Mouse (Mus musculus): ENCODE results near the gene Slf1. TPM values are rescaled to one million over a fixed set of nuclear protein-coding genes. Genes with fewer than 3 reads are reported as not detected.

Slf1 gene
- 22.2 and 23.9 TPM in 2 replicates for polyA plus RNA-seq (2011; ENCODE audit: insufficient read depth, insufficient read length, low read depth, missing spikeins)

GRCm38 (mm10) chr13:77134931-77135620 lies at the start of gene Slf1, which contains the start of gene 2210408I21Rik:
Gene Slf1 (minus strand): TSS chr13:77135473.
Gene 2210408I21Rik (plus strand): TSS chr13:77135540.
- Histone ChIP-seq H3K27ac (ENCODE audit: insufficient read depth, low read length) (0 out of 2 replicates have a peak within 1 kb of the TSS, but pooled peaks have one; percentile 16), H3K4me1 (ENCODE audit: control insufficient read depth, insufficient read depth, low read length) (no peaks in the 10 kb centered on the region), H3K36me3 (ENCODE audit: control insufficient read depth, insufficient read depth, low read length, poor library complexity, severe bottlenecking) (no peaks in the 10 kb centered on the region), H3K9me3 (replicated peaks; ENCODE audit: control insufficient read depth, insufficient read depth, low read length, poor library complexity, severe bottlenecking) (no peaks in the 10 kb centered on the region), H3K9ac (ENCODE audit: low read depth, poor library complexity, severe bottlenecking) (peak within 1 kb of the TSS; percentile 88), H3K4me3 (ENCODE audit: low read depth, low read length) (peak within 1 kb of the TSS; percentile 88), H3K27me3 (ENCODE audit: control insufficient read depth, insufficient read depth, low read length, poor library complexity, severe bottlenecking) (no peaks in the 10 kb centered on the region)
- TF ChIP-seq EP300 (IDR thresholded peaks at IDR 0.05; ENCODE audit: insufficient read depth, low read depth, low read length) (no peak), POLR2A (IDR thresholded peaks at IDR 0.05; ENCODE audit: insufficient read depth, low read length) (peak; percentile 50)

- Histone ChIP-seq H3K4me3 (ENCODE audit: low read depth, low read length) (no peak overlapping the region), H3K4me1 (ENCODE audit: control insufficient read depth, insufficient read depth, low read length) (no peaks in the 10 kb centered on the region), H3K27me3 (ENCODE audit: control insufficient read depth, insufficient read depth, low read length, poor library complexity, severe bottlenecking) (no peaks in the 10 kb centered on the region), H3K9ac (ENCODE audit: low read depth, poor library complexity, severe bottlenecking) (no peak overlapping the region), H3K9me3 (replicated peaks; ENCODE audit: control insufficient read depth, insufficient read depth, low read length, poor library complexity, severe bottlenecking) (no peaks in the 10 kb centered on the region), H3K27ac (ENCODE audit: insufficient read depth, low read length) (no peak overlapping the region), H3K36me3 (ENCODE audit: control insufficient read depth, insufficient read depth, low read length, poor library complexity, severe bottlenecking) (no peaks in the 10 kb centered on the region)
- no peak for TF ChIP-seq POLR2A (IDR thresholded peaks at IDR 0.05; ENCODE audit: insufficient read depth, low read length)
- TF ChIP-seq EP300 (IDR thresholded peaks at IDR 0.05; ENCODE audit: insufficient read depth, low read depth, low read length) = no peak
- TF ChIP-seq CTCF (IDR thresholded peaks at IDR 0.05; ENCODE audit: low read depth, low read length) = no peak
Measured at GRCm38 (mm10) chr13:77177931-77178330, 42.7 kb upstream of the Slf1 start.

GRCm38 (mm10) chr13:77140890-77141289 lies 5.6 kb upstream of the Slf1 start:
- H3K9me3 ChIP-seq (replicated peaks; ENCODE audit: control insufficient read depth, insufficient read depth, low read length, poor library complexity, severe bottlenecking) = no peaks in the 10 kb centered on the region
- no peak overlapping the region for H3K4me3 ChIP-seq (ENCODE audit: low read depth, low read length)
- no peaks in the 10 kb centered on the region for H3K4me1 ChIP-seq (ENCODE audit: control insufficient read depth, insufficient read depth, low read length)
- H3K27me3 ChIP-seq (ENCODE audit: control insufficient read depth, insufficient read depth, low read length, poor library complexity, severe bottlenecking) = no peaks in the 10 kb centered on the region
- no peak overlapping the region for H3K27ac ChIP-seq (ENCODE audit: insufficient read depth, low read length)
- no peak for TF ChIP-seq EP300 (IDR thresholded peaks at IDR 0.05; ENCODE audit: insufficient read depth, low read depth, low read length)
- TF ChIP-seq CTCF (IDR thresholded peaks at IDR 0.05; ENCODE audit: low read depth, low read length) = no peak
- no peak for TF ChIP-seq POLR2A (IDR thresholded peaks at IDR 0.05; ENCODE audit: insufficient read depth, low read length)
- no peak overlapping the region for H3K9ac ChIP-seq (ENCODE audit: low read depth, poor library complexity, severe bottlenecking)
- H3K36me3 ChIP-seq (ENCODE audit: control insufficient read depth, insufficient read depth, low read length, poor library complexity, severe bottlenecking) = no peaks in the 10 kb centered on the region

- H3K27ac ChIP-seq (ENCODE audit: insufficient read depth, low read length) = no peak overlapping the region
- H3K9ac ChIP-seq (ENCODE audit: low read depth, poor library complexity, severe bottlenecking) = peak overlapping the region; percentile 88
- no peaks in the 10 kb centered on the region for H3K36me3 ChIP-seq (ENCODE audit: control insufficient read depth, insufficient read depth, low read length, poor library complexity, severe bottlenecking)
- H3K9me3 ChIP-seq (replicated peaks; ENCODE audit: control insufficient read depth, insufficient read depth, low read length, poor library complexity, severe bottlenecking) = no peaks in the 10 kb centered on the region
- H3K4me3 ChIP-seq (ENCODE audit: low read depth, low read length) = peak overlapping the region; percentile 88
- H3K4me1 ChIP-seq (ENCODE audit: control insufficient read depth, insufficient read depth, low read length) = no peaks in the 10 kb centered on the region
- no peaks in the 10 kb centered on the region for H3K27me3 ChIP-seq (ENCODE audit: control insufficient read depth, insufficient read depth, low read length, poor library complexity, severe bottlenecking)
- no peak for TF ChIP-seq EP300 (IDR thresholded peaks at IDR 0.05; ENCODE audit: insufficient read depth, low read depth, low read length)
Measured at GRCm38 (mm10) chr13:77135621-77135981, 328 bp upstream of the Slf1 start.

GRCm38 (mm10) chr13:77131132-77131531 lies 4.1 kb downstream of the Slf1 start:
- Histone ChIP-seq H3K9me3 (replicated peaks; ENCODE audit: control insufficient read depth, insufficient read depth, low read length, poor library complexity, severe bottlenecking) (no peaks in the 10 kb centered on the region), H3K36me3 (ENCODE audit: control insufficient read depth, insufficient read depth, low read length, poor library complexity, severe bottlenecking) (no peaks in the 10 kb centered on the region), H3K4me3 (ENCODE audit: low read depth, low read length) (no peak overlapping the region), H3K4me1 (ENCODE audit: control insufficient read depth, insufficient read depth, low read length) (no peaks in the 10 kb centered on the region), H3K27ac (ENCODE audit: insufficient read depth, low read length) (no peak overlapping the region), H3K9ac (ENCODE audit: low read depth, poor library complexity, severe bottlenecking) (no peak overlapping the region), H3K27me3 (ENCODE audit: control insufficient read depth, insufficient read depth, low read length, poor library complexity, severe bottlenecking) (no peaks in the 10 kb centered on the region)
- TF ChIP-seq CTCF (IDR thresholded peaks at IDR 0.05; ENCODE audit: low read depth, low read length) (no peak), POLR2A (IDR thresholded peaks at IDR 0.05; ENCODE audit: insufficient read depth, low read length) (no peak), EP300 (IDR thresholded peaks at IDR 0.05; ENCODE audit: insufficient read depth, low read depth, low read length) (no peak)

- TF ChIP-seq CTCF (IDR thresholded peaks at IDR 0.05; ENCODE audit: low read depth, low read length) (no peak), POLR2A (IDR thresholded peaks at IDR 0.05; ENCODE audit: insufficient read depth, low read length) (no peak), EP300 (IDR thresholded peaks at IDR 0.05; ENCODE audit: insufficient read depth, low read depth, low read length) (no peak)
- Histone ChIP-seq H3K36me3 (ENCODE audit: control insufficient read depth, insufficient read depth, low read length, poor library complexity, severe bottlenecking) (no peaks in the 10 kb centered on the region), H3K4me3 (ENCODE audit: low read depth, low read length) (no peak overlapping the region), H3K27me3 (ENCODE audit: control insufficient read depth, insufficient read depth, low read length, poor library complexity, severe bottlenecking) (no peaks in the 10 kb centered on the region), H3K9me3 (replicated peaks; ENCODE audit: control insufficient read depth, insufficient read depth, low read length, poor library complexity, severe bottlenecking) (no peaks in the 10 kb centered on the region), H3K9ac (ENCODE audit: low read depth, poor library complexity, severe bottlenecking) (no peak overlapping the region), H3K27ac (ENCODE audit: insufficient read depth, low read length) (no peak overlapping the region), H3K4me1 (ENCODE audit: control insufficient read depth, insufficient read depth, low read length) (no peaks in the 10 kb centered on the region)
Measured at GRCm38 (mm10) chr13:77128240-77128639, 7.0 kb downstream of the Slf1 start.

Measured in ES-Bruce4 (cell line).